25 mouse cellular contexts compared by ENCODE assay signal in genomic region chr8:34303815-34304214, GRCm38 (mm10).
A peak's percentile ranks its signal among the peaks of the same experiment; 100 is the strongest.
DNase-seq lines count a peak whose midpoint lies in the region; ATAC-seq lines count a peak whose summit lies in the region.
"Had no signal": no experiment of that assay in that cellular context is flagged by ENCODE, and none has a peak within 500 bp of the region (broad histone marks: within the 10 kb centered on the region; RNA-seq: fewer than 3 reads in every experiment).

No protein-coding gene starts in this region.

- H3K9me3 ChIP-seq in forebrain, embryonic 16.5 days (ENCODE audit: control insufficient read depth, low read length) = no peaks in the 10 kb centered on the region
- no peaks in the 10 kb centered on the region for H3K9me3 ChIP-seq in forebrain, embryonic 11.5 days (ENCODE audit: control insufficient read depth, low read length)
- H3K9me3 ChIP-seq: embryonic facial prominence, embryonic 13.5 days; embryonic facial prominence, embryonic 15.5 days had no signal

- no peak overlapping the region for H3K9ac ChIP-seq in forebrain, embryonic 16.5 days (replicated peaks; ENCODE audit: low read depth, low read length)
- no peak overlapping the region for H3K9ac ChIP-seq in forebrain, embryonic 11.5 days (ENCODE audit: low read length)
- H3K9ac ChIP-seq: embryonic facial prominence, embryonic 13.5 days; embryonic facial prominence, embryonic 15.5 days; forebrain, embryonic 13.5 days had no signal

- peak; percentile 32; the same call in 1 of the 2 replicates for ATAC-seq in forebrain, embryonic 16.5 days
- ATAC-seq in forebrain, embryonic 11.5 days (replicated peaks; ENCODE audit: low FRiP score) = no peak
- ATAC-seq: activated CD4-positive, CD25-positive, alpha-beta regulatory T cell, adult 4 months; CD4-positive, CD25-positive, alpha-beta regulatory T cell, adult 4 months; forebrain, embryonic 13.5 days; Patski had no signal

- H3K4me3 ChIP-seq in forebrain, embryonic 16.5 days (replicated peaks; ENCODE audit: low read length) = no peak overlapping the region
- H3K4me3 ChIP-seq in forebrain, embryonic 11.5 days (ENCODE audit: low read depth, low read length) = no peak overlapping the region
- H3K4me3 ChIP-seq: embryonic facial prominence, embryonic 13.5 days; embryonic facial prominence, embryonic 15.5 days; erythroblast, embryonic 14.5 days; forebrain, embryonic 10.5 days; forebrain, embryonic 13.5 days had no signal

- H3K27me3 ChIP-seq in forebrain, embryonic 16.5 days (replicated peaks; ENCODE audit: control insufficient read depth, insufficient read depth, low read length) = no peaks in the 10 kb centered on the region
- H3K27me3 ChIP-seq in forebrain, embryonic 11.5 days (ENCODE audit: control insufficient read depth, insufficient read depth, low read length) = no peaks in the 10 kb centered on the region
- H3K27me3 ChIP-seq: forebrain, embryonic 13.5 days; Patski had no signal

- no peaks in the 10 kb centered on the region for H3K36me3 ChIP-seq in forebrain, embryonic 16.5 days (ENCODE audit: control insufficient read depth, insufficient read depth)
- H3K36me3 ChIP-seq in forebrain, embryonic 11.5 days (ENCODE audit: control insufficient read depth, insufficient read depth, low read length) = no peaks in the 10 kb centered on the region
- H3K36me3 ChIP-seq: embryonic facial prominence, embryonic 13.5 days; embryonic facial prominence, embryonic 15.5 days; forebrain, embryonic 10.5 days; G1E had no signal

- H3K4me1 ChIP-seq in forebrain, embryonic 16.5 days (replicated peaks; ENCODE audit: control insufficient read depth, insufficient read depth, low read length) = peaks cover 7% of the 10 kb centered on the region; the same call in 1 of the 2 replicates
- peaks cover 2% of the 10 kb centered on the region; the same call in 1 of the 2 replicates for H3K4me1 ChIP-seq in forebrain, embryonic 11.5 days (replicated peaks; ENCODE audit: control insufficient read depth, insufficient read depth, low read length)
- H3K4me1 ChIP-seq: embryonic facial prominence, embryonic 15.5 days had no signal

- H3K4me2 ChIP-seq in forebrain, embryonic 16.5 days (ENCODE audit: low read length) = no peak overlapping the region
- no peak overlapping the region for H3K4me2 ChIP-seq in forebrain, embryonic 11.5 days (ENCODE audit: low read depth, low read length, severe bottlenecking)
- H3K4me2 ChIP-seq: embryonic facial prominence, embryonic 13.5 days; embryonic facial prominence, embryonic 15.5 days; forebrain, embryonic 13.5 days had no signal

- DNase-seq in forebrain, embryonic 11.5 days (ENCODE audit: low spot score) = no peak
- peak; percentile 49 for DNase-seq in heart, adult 11 months
- DNase-seq in heart, adult 18-20 months = no peak
- DNase-seq in brain, adult 2 months (ENCODE audit: low read depth, low spot score) = peak; percentile 29
- no peak for DNase-seq in cerebellum, postnatal 10 days
- DNase-seq: adrenal gland, adult 8-10 months; adrenal gland, postnatal 14 days; adrenal gland, postnatal 36 days; B cell, adult 2 months; cerebellum, adult 11-12 months; cerebellum, adult 2 months; cerebellum, adult 9-10 months; cerebellum, postnatal 14 days; cerebellum, postnatal 36 days; embryo, embryonic 11 days had no signal

- H3K27ac ChIP-seq in forebrain, embryonic 16.5 days (ENCODE audit: low read length) = no peak overlapping the region
- H3K27ac ChIP-seq in forebrain, embryonic 11.5 days (ENCODE audit: low read depth, low read length) = no peak overlapping the region
- H3K27ac ChIP-seq: embryonic facial prominence, embryonic 13.5 days; embryonic facial prominence, embryonic 15.5 days; forebrain, embryonic 10.5 days; forebrain, embryonic 13.5 days had no signal

- WGBS in forebrain, embryonic 16.5 days = 72% methylated on average over 11 of the region's 11 CpGs
- WGBS in forebrain, embryonic 11.5 days = 89% methylated on average over 11 of the region's 11 CpGs

Comparison
In these comparisons a context has a peak if more than half of its experiments do, and no peak if none do; other contexts are left out.
1. DNase-seq: peak in heart, adult 11 months (single experiment) and brain, adult 2 months (single experiment); none in forebrain, embryonic 11.5 days (single experiment), heart, adult 18-20 months (0 of 2) and cerebellum, postnatal 10 days (0 of 2).